Mouse (Mus musculus): Measurements from ENCODE around the gene Nup93. TPM values are rescaled to one million over a fixed set of nuclear protein-coding genes. Genes with fewer than 3 reads are reported as not detected.

Nup93 gene
- polyA plus RNA-seq, 1 experiment from 2014 or later = 60.9 TPM

DNA sequence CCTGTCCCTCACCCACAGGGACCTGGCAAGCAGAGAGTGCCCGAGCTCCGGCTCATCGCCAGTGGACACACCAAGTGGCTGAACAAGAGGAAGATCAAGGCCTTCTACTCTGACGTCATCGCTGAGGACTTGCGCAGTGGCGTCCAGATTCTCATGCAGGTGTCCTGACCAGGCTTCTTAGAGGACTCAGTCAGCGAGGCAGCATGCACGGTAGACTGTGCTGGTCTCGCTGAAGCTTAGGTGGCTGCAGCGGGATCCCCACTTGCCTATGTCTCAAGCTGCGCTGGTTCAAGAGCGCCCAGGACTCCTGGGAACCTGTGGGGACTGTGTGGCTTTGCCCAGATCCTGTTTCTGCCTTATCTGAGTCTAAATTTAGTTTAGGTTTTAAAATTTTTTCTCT is 131.9 kb downstream of the Nup93 start:
- Histone ChIP-seq H3K27ac (replicated peaks; ENCODE audit: low read depth, low read length) (no peak overlapping the region), H3K36me3 (ENCODE audit: control insufficient read depth, insufficient read depth, low read length) (no peaks in the 10 kb centered on the region), H3K4me3 (ENCODE audit: low read depth, low read length) (no peak overlapping the region), H3K4me1 (ENCODE audit: control insufficient read depth, insufficient read depth, low read length) (no peaks in the 10 kb centered on the region), H3K9me3 (ENCODE audit: control insufficient read depth, low read length) (no peaks in the 10 kb centered on the region), H3K27me3 (replicated peaks; ENCODE audit: control insufficient read depth, insufficient read depth, low read length) (no peaks in the 10 kb centered on the region), H3K9ac (ENCODE audit: low read depth, low read length) (no peak overlapping the region), H3K4me2 (ENCODE audit: low read depth, low read length) (no peak overlapping the region)
- DNase-seq (ENCODE audit: low spot score) = no peak
- no peak for ATAC-seq (ENCODE audit: low read depth)
- WGBS = 93% methylated on average over 13 of the region's 13 CpGs

DNA sequence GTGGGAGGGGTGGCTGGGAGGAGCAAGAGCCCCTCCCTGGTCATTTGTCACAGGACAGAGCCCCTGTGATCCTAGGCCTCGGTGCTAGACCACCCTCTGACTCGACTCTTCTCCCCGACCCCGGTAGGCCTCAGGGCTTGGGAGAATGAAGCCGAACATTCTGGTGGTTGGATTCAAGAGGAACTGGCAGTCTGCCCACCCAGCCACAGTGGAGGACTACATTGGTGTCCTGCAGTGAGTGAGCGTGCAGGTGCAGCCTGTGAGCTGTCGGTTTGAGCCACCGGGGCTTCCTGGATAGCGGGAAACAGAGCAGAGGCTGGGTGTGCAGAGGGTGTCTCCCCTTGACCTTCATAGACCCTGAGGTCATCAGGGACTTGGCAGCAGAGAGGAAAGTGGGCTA is 134.1 kb downstream of the Nup93 start:
- no peak overlapping the region for H3K4me3 ChIP-seq (ENCODE audit: low read depth, low read length)
- 67% methylated on average over 9 of the region's 9 CpGs for WGBS
- H3K9me3 ChIP-seq (ENCODE audit: control insufficient read depth, low read length) = 0 out of 2 replicates have a peak, but pooled peaks cover 1% of the 10 kb centered on the region
- H3K27me3 ChIP-seq (replicated peaks; ENCODE audit: control insufficient read depth, insufficient read depth, low read length) = no peaks in the 10 kb centered on the region
- H3K27ac ChIP-seq (replicated peaks; ENCODE audit: low read depth, low read length) = no peak overlapping the region
- peak; percentile 20 for DNase-seq (ENCODE audit: low spot score)
- H3K36me3 ChIP-seq (ENCODE audit: control insufficient read depth, insufficient read depth, low read length) = no peaks in the 10 kb centered on the region
- H3K9ac ChIP-seq (ENCODE audit: low read depth, low read length) = no peak overlapping the region
- ATAC-seq (ENCODE audit: low read depth) = no peak
- no peak overlapping the region for H3K4me2 ChIP-seq (ENCODE audit: low read depth, low read length)
- H3K4me1 ChIP-seq (ENCODE audit: control insufficient read depth, insufficient read depth, low read length) = no peaks in the 10 kb centered on the region

DNA sequence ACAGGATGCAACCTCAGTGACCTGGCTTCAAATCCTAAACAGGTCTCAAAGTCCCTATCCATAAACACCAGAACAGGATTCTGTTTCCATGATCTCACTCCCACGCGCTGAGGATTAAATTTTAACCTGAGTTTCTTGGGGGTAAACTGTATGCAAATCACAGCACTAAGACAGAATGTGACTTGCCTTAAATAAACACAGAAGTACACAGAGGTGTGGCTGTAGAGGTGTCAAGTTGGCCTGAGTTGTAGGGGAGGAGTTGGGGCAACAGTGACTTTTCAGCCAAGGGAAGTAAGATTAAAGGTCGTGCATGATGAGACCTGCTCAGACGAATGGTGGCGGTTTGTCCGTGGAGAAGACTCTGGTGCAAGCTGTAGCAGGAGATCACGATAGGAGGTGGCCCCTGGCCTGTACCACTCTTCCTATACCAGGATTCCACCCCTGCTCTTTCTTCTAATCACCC is 139.7 kb downstream of the Nup93 start:
- Histone ChIP-seq H3K4me1 (ENCODE audit: control insufficient read depth, insufficient read depth, low read length) (no peaks in the 10 kb centered on the region), H3K9me3 (ENCODE audit: control insufficient read depth, low read length) (0 out of 2 replicates have a peak, but pooled peaks cover 4% of the 10 kb centered on the region), H3K4me3 (ENCODE audit: low read depth, low read length) (no peak overlapping the region), H3K9ac (ENCODE audit: low read depth, low read length) (no peak overlapping the region), H3K4me2 (ENCODE audit: low read depth, low read length) (no peak overlapping the region), H3K36me3 (ENCODE audit: control insufficient read depth, insufficient read depth, low read length) (no peaks in the 10 kb centered on the region), H3K27ac (replicated peaks; ENCODE audit: low read depth, low read length) (no peak overlapping the region), H3K27me3 (replicated peaks; ENCODE audit: control insufficient read depth, insufficient read depth, low read length) (no peaks in the 10 kb centered on the region)
- 78% methylated on average over 7 of the region's 7 CpGs for WGBS
- ATAC-seq (ENCODE audit: low read depth) = no peak
- no peak for DNase-seq (ENCODE audit: low spot score)

DNA sequence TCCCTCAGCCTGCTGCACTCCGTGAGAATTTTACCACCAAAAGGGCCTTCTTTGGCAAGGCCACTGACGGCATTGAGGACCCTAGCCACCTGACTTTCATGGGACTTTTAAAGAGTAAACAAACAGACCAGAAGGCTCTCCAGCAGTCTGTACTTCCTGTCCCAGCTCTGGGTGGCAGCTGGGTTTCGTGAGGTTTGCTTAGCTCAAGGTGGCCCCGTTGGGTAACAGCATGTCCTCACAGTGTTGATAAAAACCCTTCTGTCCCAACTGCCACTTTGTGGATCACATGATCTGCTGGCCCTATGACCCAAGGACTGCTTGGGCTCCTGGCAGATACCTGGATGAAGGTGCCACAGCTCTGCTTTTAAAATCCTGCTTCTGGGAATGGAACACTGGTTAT is 140.2 kb downstream of the Nup93 start:
- Histone ChIP-seq H3K9me3 (ENCODE audit: control insufficient read depth, low read length) (0 out of 2 replicates have a peak, but pooled peaks cover 4% of the 10 kb centered on the region), H3K4me1 (ENCODE audit: control insufficient read depth, insufficient read depth, low read length) (no peaks in the 10 kb centered on the region), H3K36me3 (ENCODE audit: control insufficient read depth, insufficient read depth, low read length) (no peaks in the 10 kb centered on the region), H3K4me2 (ENCODE audit: low read depth, low read length) (no peak overlapping the region), H3K9ac (ENCODE audit: low read depth, low read length) (no peak overlapping the region), H3K27ac (replicated peaks; ENCODE audit: low read depth, low read length) (no peak overlapping the region), H3K4me3 (ENCODE audit: low read depth, low read length) (no peak overlapping the region), H3K27me3 (replicated peaks; ENCODE audit: control insufficient read depth, insufficient read depth, low read length) (no peaks in the 10 kb centered on the region)
- 68% methylated on average over 4 of the region's 4 CpGs for WGBS
- ATAC-seq (ENCODE audit: low read depth) (no peak), DNase-seq (ENCODE audit: low spot score) (no peak)

DNA sequence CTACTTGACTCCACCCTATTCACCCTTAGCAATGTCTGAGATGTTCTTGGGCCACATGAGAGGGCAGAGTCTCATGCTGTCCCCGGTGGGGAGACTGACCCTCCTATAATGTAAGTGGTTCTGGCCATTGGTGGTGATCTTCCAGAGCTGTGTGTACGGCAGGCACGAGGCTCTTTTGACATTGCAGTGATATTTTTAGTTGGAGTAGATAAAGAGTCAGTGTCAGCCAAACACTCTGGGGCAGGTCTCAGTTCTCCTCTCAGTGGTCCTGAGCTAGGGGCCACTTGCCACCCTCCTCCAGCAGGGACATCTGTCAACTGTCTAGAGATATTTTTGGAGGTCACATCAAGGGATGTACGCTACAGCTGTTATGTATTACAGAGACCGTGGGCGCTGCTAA is 142.9 kb downstream of the Nup93 start:
- Histone ChIP-seq H3K4me1 (ENCODE audit: control insufficient read depth, insufficient read depth, low read length) (no peaks in the 10 kb centered on the region), H3K9me3 (ENCODE audit: control insufficient read depth, low read length) (0 out of 2 replicates have a peak, but pooled peaks cover 4% of the 10 kb centered on the region), H3K27ac (replicated peaks; ENCODE audit: low read depth, low read length) (no peak overlapping the region), H3K9ac (ENCODE audit: low read depth, low read length) (no peak overlapping the region), H3K27me3 (replicated peaks; ENCODE audit: control insufficient read depth, insufficient read depth, low read length) (no peaks in the 10 kb centered on the region), H3K4me3 (ENCODE audit: low read depth, low read length) (no peak overlapping the region), H3K4me2 (ENCODE audit: low read depth, low read length) (no peak overlapping the region), H3K36me3 (ENCODE audit: control insufficient read depth, insufficient read depth, low read length) (no peaks in the 10 kb centered on the region)
- 74% methylated on average over 5 of the region's 6 CpGs for WGBS
- no peak for ATAC-seq (ENCODE audit: low read depth)
- DNase-seq (ENCODE audit: low spot score) = no peak

DNA sequence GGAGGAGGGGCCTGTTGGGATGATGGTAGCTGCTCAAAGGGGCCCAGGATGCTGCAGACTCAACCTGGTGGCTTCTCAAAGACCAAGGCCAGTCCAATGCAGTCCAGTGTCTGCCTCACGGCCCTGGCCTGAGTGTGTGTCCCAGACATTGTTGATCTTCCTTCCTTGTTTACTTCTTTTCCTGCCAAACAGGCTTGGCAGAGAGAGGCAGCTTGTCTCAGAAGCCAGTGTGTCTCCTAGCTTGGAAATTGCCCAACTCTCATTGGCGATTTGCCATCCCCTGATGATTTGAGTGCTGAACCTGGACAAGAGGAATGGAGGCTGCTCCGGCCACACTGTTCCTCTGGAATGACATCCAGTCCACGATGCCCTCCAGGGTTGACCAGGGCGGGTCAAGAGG is 144.2 kb downstream of the Nup93 start:
- ATAC-seq (ENCODE audit: low read depth) (no peak), DNase-seq (ENCODE audit: low spot score) (peak; percentile 32)
- Histone ChIP-seq H3K4me2 (ENCODE audit: low read depth, low read length) (no peak overlapping the region), H3K4me3 (ENCODE audit: low read depth, low read length) (no peak overlapping the region), H3K36me3 (ENCODE audit: control insufficient read depth, insufficient read depth, low read length) (no peaks in the 10 kb centered on the region), H3K27ac (replicated peaks; ENCODE audit: low read depth, low read length) (no peak overlapping the region), H3K4me1 (ENCODE audit: control insufficient read depth, insufficient read depth, low read length) (no peaks in the 10 kb centered on the region), H3K9ac (ENCODE audit: low read depth, low read length) (no peak overlapping the region), H3K27me3 (replicated peaks; ENCODE audit: control insufficient read depth, insufficient read depth, low read length) (no peaks in the 10 kb centered on the region), H3K9me3 (ENCODE audit: control insufficient read depth, low read length) (0 out of 2 replicates have a peak, but pooled peaks cover 2% of the 10 kb centered on the region)
- 65% methylated on average over 5 of the region's 5 CpGs for WGBS

DNA sequence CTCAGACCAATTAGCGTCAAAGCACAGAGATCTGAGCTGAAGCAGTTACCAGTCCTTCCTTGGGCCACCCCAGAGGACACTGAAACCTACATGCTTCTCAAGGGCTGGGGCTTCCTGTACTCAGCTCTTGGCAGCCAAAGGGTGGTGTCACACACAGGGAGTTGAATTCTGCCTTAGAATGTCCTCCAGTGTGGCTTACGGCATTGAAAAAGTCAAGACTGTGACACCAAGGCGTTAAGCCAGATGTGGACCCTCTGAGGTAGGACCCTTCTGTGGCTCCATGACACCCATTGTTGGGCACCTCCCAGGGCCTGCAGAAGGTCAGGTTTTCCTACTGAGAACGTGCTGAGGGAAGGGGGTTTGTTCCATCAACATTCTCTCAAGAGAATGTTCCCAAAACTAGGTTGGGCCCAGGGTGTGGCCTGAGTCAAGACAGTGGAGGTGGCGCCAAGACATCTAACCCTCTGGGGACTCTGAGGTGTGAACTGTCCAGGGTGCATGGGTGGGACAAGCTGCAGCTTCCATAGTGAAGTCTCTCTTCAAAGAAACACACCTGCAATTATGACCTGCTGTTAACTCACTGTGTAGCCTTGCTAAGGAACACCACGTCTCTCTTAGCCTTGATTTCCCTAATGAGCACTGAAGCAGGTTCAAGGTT is 147.5 kb downstream of the Nup93 start:
- WGBS = 80% methylated on average over 6 of the region's 6 CpGs
- Histone ChIP-seq H3K4me3 (ENCODE audit: low read depth, low read length) (no peak overlapping the region), H3K27me3 (replicated peaks; ENCODE audit: control insufficient read depth, insufficient read depth, low read length) (no peaks in the 10 kb centered on the region), H3K4me2 (ENCODE audit: low read depth, low read length) (no peak overlapping the region), H3K4me1 (ENCODE audit: control insufficient read depth, insufficient read depth, low read length) (no peaks in the 10 kb centered on the region), H3K9ac (ENCODE audit: low read depth, low read length) (no peak overlapping the region), H3K9me3 (ENCODE audit: control insufficient read depth, low read length) (no peaks in the 10 kb centered on the region), H3K27ac (replicated peaks; ENCODE audit: low read depth, low read length) (no peak overlapping the region), H3K36me3 (ENCODE audit: control insufficient read depth, insufficient read depth, low read length) (no peaks in the 10 kb centered on the region)
- ATAC-seq (ENCODE audit: low read depth) (no peak), DNase-seq (ENCODE audit: low spot score) (no peak)

DNA sequence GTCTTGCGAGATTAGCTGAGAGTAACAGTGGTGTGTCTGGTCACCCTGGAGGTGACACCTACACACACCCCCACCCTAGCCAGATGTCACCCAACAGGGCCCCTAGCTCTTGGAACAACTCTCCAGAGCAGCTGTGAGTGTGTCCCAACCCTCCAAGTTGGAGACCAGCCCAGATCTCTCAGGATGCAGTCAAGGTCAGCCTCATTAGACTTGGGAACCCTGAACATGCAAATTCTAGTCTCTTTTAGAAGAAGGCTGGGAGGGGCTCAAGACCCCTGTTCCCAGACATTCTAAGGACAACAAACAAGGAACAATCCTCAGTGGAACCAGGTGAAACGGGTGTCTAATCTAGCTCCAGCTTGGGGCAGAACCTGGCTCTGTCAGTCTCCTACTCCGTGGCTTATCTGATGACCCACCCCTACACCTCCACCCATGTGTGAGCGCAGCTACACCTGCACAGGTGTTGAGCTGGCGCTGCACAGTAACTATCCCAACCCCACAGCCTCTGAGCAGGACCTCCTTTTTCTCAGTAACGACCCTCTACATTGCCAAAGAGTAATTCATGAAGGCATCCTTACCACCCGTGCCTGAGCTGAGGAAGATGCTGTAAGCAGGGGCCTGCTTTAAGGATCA is 148.4 kb downstream of the Nup93 start:
- Histone ChIP-seq H3K4me1 (ENCODE audit: control insufficient read depth, insufficient read depth, low read length) (no peaks in the 10 kb centered on the region), H3K27me3 (replicated peaks; ENCODE audit: control insufficient read depth, insufficient read depth, low read length) (no peaks in the 10 kb centered on the region), H3K9ac (ENCODE audit: low read depth, low read length) (no peak overlapping the region), H3K27ac (replicated peaks; ENCODE audit: low read depth, low read length) (no peak overlapping the region; the same call in 1 of the 2 replicates), H3K4me2 (ENCODE audit: low read depth, low read length) (no peak overlapping the region), H3K9me3 (ENCODE audit: control insufficient read depth, low read length) (no peaks in the 10 kb centered on the region), H3K4me3 (ENCODE audit: low read depth, low read length) (no peak overlapping the region), H3K36me3 (ENCODE audit: control insufficient read depth, insufficient read depth, low read length) (no peaks in the 10 kb centered on the region)
- WGBS = 77% methylated on average over 7 of the region's 7 CpGs
- ATAC-seq (ENCODE audit: low read depth) (no peak), DNase-seq (ENCODE audit: low spot score) (no peak)

DNA sequence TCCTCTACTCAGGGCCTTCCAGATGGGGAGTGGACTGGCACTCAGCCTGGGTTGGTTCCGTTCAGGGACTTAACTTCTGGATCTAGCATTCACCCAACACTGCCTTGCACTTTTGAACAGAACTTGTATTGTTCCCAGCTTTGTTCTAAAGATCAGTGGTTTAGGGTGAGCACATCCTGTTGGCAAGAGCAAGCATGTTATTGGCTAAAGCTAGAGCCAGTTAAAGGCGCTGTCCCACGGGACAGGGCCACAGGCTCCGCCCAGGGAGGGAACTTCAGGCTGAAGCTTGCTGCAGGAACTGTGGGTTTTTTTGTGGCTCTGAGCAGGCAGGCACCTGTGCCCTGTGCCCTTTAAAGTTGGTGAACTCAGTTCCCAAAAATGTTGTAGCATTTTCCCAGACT is 148.9 kb downstream of the Nup93 start:
- no peaks in the 10 kb centered on the region for H3K27me3 ChIP-seq (replicated peaks; ENCODE audit: control insufficient read depth, insufficient read depth, low read length)
- DNase-seq (ENCODE audit: low spot score) (peak; percentile 79), ATAC-seq (ENCODE audit: low read depth) (peak; percentile 55; the same call in 1 of the 2 replicates)
- 40% methylated on average over 4 of the region's 4 CpGs for WGBS
- H3K4me2 ChIP-seq (ENCODE audit: low read depth, low read length) = no peak overlapping the region
- no peaks in the 10 kb centered on the region for H3K9me3 ChIP-seq (ENCODE audit: control insufficient read depth, low read length)
- no peak overlapping the region for H3K4me3 ChIP-seq (ENCODE audit: low read depth, low read length)
- no peaks in the 10 kb centered on the region for H3K4me1 ChIP-seq (ENCODE audit: control insufficient read depth, insufficient read depth, low read length)
- H3K36me3 ChIP-seq (ENCODE audit: control insufficient read depth, insufficient read depth, low read length) = no peaks in the 10 kb centered on the region
- H3K27ac ChIP-seq (replicated peaks; ENCODE audit: low read depth, low read length) = no peak overlapping the region; the same call in 1 of the 2 replicates
- no peak overlapping the region for H3K9ac ChIP-seq (ENCODE audit: low read depth, low read length)

Data from embryonic facial prominence, embryonic 14.5 days (tissue).